Mouse (Mus musculus) limb, embryonic 12.5 days (tissue): ENCODE data around the gene Gm26992. TPM values are rescaled to one million over a fixed set of nuclear protein-coding genes. Genes with fewer than 3 reads are reported as not detected.

Experiments used
- ATAC-seq: fragments of 200-750 bp; cut with Nextera tagmentation; 2 replicates; pipeline ENCODE4 v1.8.0; 2017; ENCODE audit warnings: low read depth, moderate TSS enrichment; ENCODE audit not compliant: insufficient number of reproducible peaks, insufficient read depth, low FRiP score, low TSS enrichment
- H3K27ac ChIP-seq: fragments of 300-500 bp; sonication (generic); 2 replicates; pipeline ENCODE4 v1.5.1; 2016; ENCODE audit warnings: mild to moderate bottlenecking, moderate library complexity
- H3K27me3 ChIP-seq: fragments of 300-500 bp; sonication (generic); 2 replicates; pipeline ENCODE4 v1.6.1; 2016; ENCODE audit warnings: mild to moderate bottlenecking, moderate library complexity
- H3K36me3 ChIP-seq: fragments of 300-500 bp; sonication (generic); 2 replicates; pipeline ENCODE4 v1.6.1; 2016; ENCODE audit warnings: mild to moderate bottlenecking, moderate library complexity
- H3K4me1 ChIP-seq: fragments of 300-500 bp; sonication (generic); replicated peaks from 2 replicates; pipeline ENCODE4 v1.6.1; 2016
- H3K4me2 ChIP-seq: fragments of 300-500 bp; sonication (generic); 2 replicates; pipeline ENCODE4 v1.6.1; 2016; ENCODE audit warnings: mild to moderate bottlenecking, moderate library complexity
- H3K4me3 ChIP-seq: fragments of 300-500 bp; sonication (generic); replicated peaks from 2 replicates; pipeline ENCODE4 v1.5.1; 2016; ENCODE audit warnings: mild to moderate bottlenecking
- H3K9ac ChIP-seq: fragments of 300-500 bp; sonication (generic); replicated peaks from 2 replicates; pipeline ENCODE4 v1.6.1; 2016; ENCODE audit warnings: mild to moderate bottlenecking, moderate library complexity
- H3K9me3 ChIP-seq: fragments of 300-500 bp; sonication (generic); 2 replicates; pipeline ENCODE4 v1.6.1; 2016; ENCODE audit warnings: mild to moderate bottlenecking, moderate library complexity
- WGBS: fragments of 180-500 bp; shearing (Covaris S2); methylation state at CpG from one replicate; pipeline ENCODE4 v1.1.7; 2016; 5-methylcytosine and 5-hydroxymethylcytosine counted together
- polyA plus RNA-seq: library from polyadenylated mRNA; unstranded; fragments of >200 nt; fragmentation: Nextera tagmentation; extraction: Ambion mirVana; gene quantifications from 2 replicates; pipeline ENCODE4 v1.2.1, GENCODE M21; 2016

Gene Gm26992
- polyA plus RNA-seq, result not detected in 2 replicates

GRCm38 (mm10) chrX:103421710-103422109 lies at the start of gene Gm26992:
TSS of gene Gm26992 (plus strand) at chrX:103422010.
- Histone ChIP-seq H3K4me1 (no peaks in the 10 kb centered on the region), H3K27me3 (peaks cover 30% of the 10 kb centered on the region), H3K36me3 (no peaks in the 10 kb centered on the region), H3K4me3 (no peak within 1 kb of the TSS), H3K9ac (no peak within 1 kb of the TSS), H3K9me3 (no peaks in the 10 kb centered on the region), H3K27ac (no peak within 1 kb of the TSS), H3K4me2 (no peak within 1 kb of the TSS)
- WGBS, result 84% methylated on average over 2 of the region's 2 CpGs
- ATAC-seq, result no peak

DNA sequence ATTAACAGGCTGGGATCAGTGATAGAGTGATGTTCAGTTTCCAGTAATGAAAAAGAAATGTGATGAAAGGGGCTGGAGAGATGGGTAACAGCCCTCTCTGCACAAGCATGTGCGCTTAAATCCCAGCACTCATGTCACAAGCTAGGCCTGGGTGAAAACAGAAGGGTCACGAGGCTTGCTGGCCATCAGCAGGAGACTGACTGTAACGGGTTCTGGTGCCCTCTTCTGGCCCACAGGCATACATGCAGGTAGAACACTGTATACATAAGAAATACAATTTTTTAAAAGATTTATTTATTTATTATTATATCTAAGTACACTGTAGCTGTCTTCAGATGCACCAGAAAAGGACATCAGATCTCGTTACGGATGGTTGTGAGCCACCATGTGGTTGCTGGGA lies 47.6 kb upstream of the Gm26992 start:
- no peak for ATAC-seq
- no peak overlapping the region for H3K27ac ChIP-seq
- WGBS, result 59% methylated on average over 5 of the region's 5 CpGs
- no peaks in the 10 kb centered on the region for H3K36me3 ChIP-seq
- H3K9me3 ChIP-seq, result no peaks in the 10 kb centered on the region
- no peaks in the 10 kb centered on the region for H3K4me1 ChIP-seq
- peaks cover 9% of the 10 kb centered on the region; the same call in 1 of the 2 replicates for H3K27me3 ChIP-seq
- no peak overlapping the region for H3K9ac ChIP-seq
- H3K4me2 ChIP-seq, result no peak overlapping the region
- H3K4me3 ChIP-seq, result no peak overlapping the region

GRCm38 (mm10) chrX:103384528-103384927 lies 37.3 kb upstream of the Gm26992 start:
- Histone ChIP-seq H3K36me3 (no peaks in the 10 kb centered on the region; the same call in 1 of the 2 replicates), H3K4me2 (no peak overlapping the region), H3K4me1 (no peaks in the 10 kb centered on the region), H3K4me3 (no peak overlapping the region), H3K9me3 (no peaks in the 10 kb centered on the region), H3K9ac (no peak overlapping the region), H3K27ac (no peak overlapping the region), H3K27me3 (peaks cover 11% of the 10 kb centered on the region)
- ATAC-seq, result no peak
- WGBS, result 77% methylated on average over 3 of the region's 3 CpGs

- H3K36me3 ChIP-seq, result no peaks in the 10 kb centered on the region; the same call in 1 of the 2 replicates
- no peaks in the 10 kb centered on the region for H3K9me3 ChIP-seq
- H3K4me2 ChIP-seq, result no peak overlapping the region
- no peak overlapping the region for H3K9ac ChIP-seq
- H3K4me3 ChIP-seq, result no peak overlapping the region
- no peaks in the 10 kb centered on the region for H3K4me1 ChIP-seq
- no peak overlapping the region for H3K27ac ChIP-seq
- no peak for ATAC-seq
- H3K27me3 ChIP-seq, result peaks cover 16% of the 10 kb centered on the region
- 83% methylated on average over 3 of the region's 3 CpGs for WGBS
Measured at GRCm38 (mm10) chrX:103388131-103388530, 33.7 kb upstream of the Gm26992 start.

DNA sequence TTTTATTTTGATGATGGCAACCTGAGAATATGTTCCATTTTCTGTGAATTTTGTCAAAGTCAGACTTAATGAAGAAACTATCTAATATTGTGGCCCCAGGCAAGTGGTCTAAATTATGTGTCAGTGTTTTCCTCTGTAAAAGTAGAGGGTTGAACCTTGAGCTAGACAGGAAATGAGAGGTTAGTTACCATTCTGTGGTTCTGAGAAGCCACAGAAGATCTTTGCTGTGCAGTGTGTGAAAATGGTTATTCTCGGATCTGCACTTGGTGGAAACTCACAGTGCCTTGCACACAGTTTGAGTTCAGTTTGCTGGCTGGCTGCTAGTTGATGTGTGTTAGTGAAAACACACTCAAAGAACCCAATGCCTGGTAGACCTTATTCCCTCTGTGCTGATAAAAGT lies 28.0 kb upstream of the Gm26992 start:
- no peak for ATAC-seq
- Histone ChIP-seq H3K4me1 (no peaks in the 10 kb centered on the region), H3K9me3 (no peaks in the 10 kb centered on the region), H3K9ac (no peak overlapping the region), H3K27ac (no peak overlapping the region), H3K27me3 (peaks cover 20% of the 10 kb centered on the region), H3K4me2 (no peak overlapping the region), H3K4me3 (no peak overlapping the region), H3K36me3 (peaks cover 6% of the 10 kb centered on the region; the same call in 1 of the 2 replicates)
- 72% methylated on average over 1 of the region's 1 CpGs for WGBS

DNA sequence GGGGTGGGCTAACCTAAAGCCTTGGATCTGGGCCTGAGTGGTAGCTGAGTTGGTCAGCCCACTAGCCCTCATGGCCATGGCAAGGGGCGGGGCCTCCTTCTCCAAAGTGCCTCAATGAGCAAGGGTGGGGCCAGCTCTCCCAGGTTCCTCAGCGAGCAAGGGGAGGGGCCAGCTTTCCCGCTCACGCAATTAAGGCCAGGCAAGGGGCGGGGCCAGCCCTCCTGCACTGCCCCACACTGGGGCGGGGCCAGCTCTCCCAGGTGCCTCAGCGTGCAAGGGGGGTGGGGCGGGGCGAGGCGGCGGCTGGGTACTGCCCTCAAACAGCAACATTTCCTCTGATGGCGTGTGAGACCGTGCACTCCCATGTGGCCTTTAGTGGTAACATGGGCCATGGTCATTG lies 16.8 kb upstream of the Gm26992 start:
- Histone ChIP-seq H3K4me1 (no peaks in the 10 kb centered on the region), H3K9me3 (no peaks in the 10 kb centered on the region), H3K4me3 (no peak overlapping the region), H3K27ac (no peak overlapping the region), H3K27me3 (peaks cover 26% of the 10 kb centered on the region), H3K36me3 (no peaks in the 10 kb centered on the region), H3K4me2 (no peak overlapping the region), H3K9ac (no peak overlapping the region)
- ATAC-seq, result no peak
- WGBS, result 35% methylated on average over 13 of the region's 13 CpGs

DNA sequence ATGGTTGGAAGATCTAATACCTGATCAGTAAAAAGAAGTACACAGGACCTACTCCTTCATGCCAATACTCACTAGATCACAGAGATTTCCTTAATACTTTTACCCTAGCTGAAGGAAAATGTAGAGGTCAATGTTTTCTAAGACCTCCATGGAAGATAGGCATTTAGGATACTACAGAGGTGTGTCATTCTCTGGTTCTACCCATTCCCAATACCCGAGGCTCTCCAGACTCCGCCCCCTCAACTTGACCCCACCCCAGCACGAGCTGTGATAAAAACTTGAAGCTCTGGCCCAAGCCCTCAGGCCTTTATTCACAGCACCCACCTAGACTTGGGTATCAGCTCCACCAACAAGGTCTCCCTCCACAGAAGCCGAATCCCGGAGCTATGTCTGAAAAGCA lies 7.6 kb upstream of the Gm26992 start, which contains the start of gene Tsx:
Tsx (plus strand) TSS at position 301 of the 400 bp plus-strand sequence.
- Histone ChIP-seq H3K27me3 (peaks cover 49% of the 10 kb centered on the region), H3K36me3 (no peaks in the 10 kb centered on the region), H3K9me3 (no peaks in the 10 kb centered on the region), H3K4me3 (no peak within 1 kb of the TSS), H3K4me1 (no peaks in the 10 kb centered on the region), H3K9ac (no peak within 1 kb of the TSS), H3K4me2 (no peak within 1 kb of the TSS), H3K27ac (no peak within 1 kb of the TSS)
- 79% methylated on average over 5 of the region's 5 CpGs for WGBS
- ATAC-seq, result no peak

DNA sequence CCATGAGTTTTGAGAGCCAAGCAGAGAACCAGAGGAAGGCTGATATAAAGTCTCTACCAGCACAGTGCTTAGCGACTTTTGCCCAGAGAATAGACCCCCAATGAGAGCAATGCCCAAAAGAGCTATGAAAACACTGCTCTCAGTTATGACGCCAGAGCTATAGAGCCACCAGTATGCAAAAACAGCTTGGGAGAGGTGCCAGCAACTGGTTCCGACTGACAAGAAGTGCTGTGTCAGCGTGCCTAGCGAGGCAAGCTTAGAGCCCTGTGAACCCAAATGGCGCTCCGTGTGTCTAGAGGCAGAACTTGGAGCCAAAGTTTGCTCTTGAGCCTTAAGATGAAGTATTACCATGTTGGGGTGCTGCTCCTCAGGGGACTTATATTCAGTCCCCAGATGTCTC lies 5.9 kb downstream of the Gm26992 start:
- H3K4me1 ChIP-seq, result no peaks in the 10 kb centered on the region
- no peaks in the 10 kb centered on the region for H3K9me3 ChIP-seq
- H3K9ac ChIP-seq, result no peak overlapping the region
- ATAC-seq, result no peak
- H3K27me3 ChIP-seq, result peaks cover 17% of the 10 kb centered on the region
- H3K36me3 ChIP-seq, result no peaks in the 10 kb centered on the region
- H3K27ac ChIP-seq, result no peak overlapping the region
- no peak overlapping the region for H3K4me3 ChIP-seq
- 77% methylated on average over 7 of the region's 7 CpGs for WGBS
- no peak overlapping the region for H3K4me2 ChIP-seq

DNA sequence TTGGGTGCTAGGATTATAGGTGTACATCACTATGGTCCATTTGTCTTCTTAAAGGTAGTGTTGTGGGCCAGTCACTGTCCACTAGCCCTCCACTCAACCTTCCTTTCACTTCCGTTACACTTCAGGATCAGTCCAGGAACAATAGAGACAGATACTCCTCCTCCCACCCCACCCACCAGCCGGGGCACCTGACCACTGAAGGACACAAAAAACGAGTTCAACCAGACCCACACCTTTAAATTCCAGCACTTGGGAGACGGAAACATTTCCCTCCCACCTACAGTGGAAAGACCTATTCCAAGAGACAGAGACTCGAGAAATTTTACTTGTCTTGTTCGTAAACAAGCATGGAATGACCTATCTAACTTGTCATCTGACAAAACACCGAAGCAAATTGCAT lies 10.5 kb downstream of the Gm26992 start:
- Histone ChIP-seq H3K36me3 (no peaks in the 10 kb centered on the region), H3K27me3 (peaks cover 11% of the 10 kb centered on the region), H3K4me1 (no peaks in the 10 kb centered on the region), H3K9me3 (no peaks in the 10 kb centered on the region), H3K4me2 (no peak overlapping the region), H3K4me3 (no peak overlapping the region), H3K9ac (no peak overlapping the region), H3K27ac (no peak overlapping the region)
- no peak for ATAC-seq
- WGBS, result 80% methylated on average over 7 of the region's 7 CpGs

- Histone ChIP-seq H3K4me1 (no peaks in the 10 kb centered on the region), H3K27me3 (peaks cover 33% of the 10 kb centered on the region), H3K36me3 (no peaks in the 10 kb centered on the region), H3K9me3 (no peaks in the 10 kb centered on the region), H3K4me3 (no peak overlapping the region), H3K27ac (no peak overlapping the region), H3K9ac (no peak overlapping the region), H3K4me2 (no peak overlapping the region)
- WGBS, result 20% methylated on average over 9 of the region's 9 CpGs
- ATAC-seq, result no peak
Measured at GRCm38 (mm10) chrX:103438023-103438422, 16.2 kb downstream of the Gm26992 start.

DNA sequence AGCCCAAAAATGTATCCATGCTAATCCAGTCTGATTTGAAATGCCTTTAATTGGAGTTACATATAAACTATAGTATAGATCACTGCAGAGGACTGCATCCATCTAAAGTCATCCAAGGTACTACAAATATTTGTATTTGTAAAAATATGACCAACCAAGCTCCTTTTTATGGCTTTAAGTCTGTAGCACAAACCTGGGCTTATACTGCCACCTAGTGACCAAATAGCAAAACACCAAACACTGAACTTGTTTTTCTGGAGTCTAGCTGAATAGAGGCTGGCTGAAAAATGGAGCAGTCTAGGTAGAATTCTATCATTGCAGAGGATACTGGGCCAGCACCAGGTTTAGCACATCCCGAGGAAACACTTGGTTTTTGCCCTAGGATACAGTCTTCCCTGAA lies 19.0 kb downstream of the Gm26992 start:
- Histone ChIP-seq H3K9me3 (no peaks in the 10 kb centered on the region), H3K4me3 (no peak overlapping the region), H3K9ac (no peak overlapping the region), H3K36me3 (no peaks in the 10 kb centered on the region), H3K4me2 (no peak overlapping the region), H3K27ac (no peak overlapping the region), H3K27me3 (peaks cover 38% of the 10 kb centered on the region), H3K4me1 (no peaks in the 10 kb centered on the region)
- 0% methylated on average over 1 of the region's 1 CpGs for WGBS
- ATAC-seq, result no peak

- Histone ChIP-seq H3K27ac (no peak overlapping the region), H3K4me3 (no peak overlapping the region), H3K9ac (no peak overlapping the region), H3K27me3 (peaks cover 40% of the 10 kb centered on the region), H3K4me2 (no peak overlapping the region), H3K9me3 (no peaks in the 10 kb centered on the region), H3K4me1 (no peaks in the 10 kb centered on the region), H3K36me3 (no peaks in the 10 kb centered on the region)
- ATAC-seq, result no peak
- WGBS, result 34% methylated on average over 7 of the region's 7 CpGs
Measured at GRCm38 (mm10) chrX:103443755-103444154, 21.9 kb downstream of the Gm26992 start.
